Mouse (Mus musculus): Measurements from ENCODE around the gene Gm43064. TPM values are rescaled to one million over a fixed set of nuclear protein-coding genes. Genes with fewer than 3 reads are reported as not detected.
"Not testable (repeated sequence)": the region's sequence is repeated elsewhere in the genome, so short reads cannot be mapped to it uniquely, and the experiment has no call there.

The Gm43064 gene
- polyA plus RNA-seq, 1 experiment, result not detected

- no peak overlapping the region for H3K27ac ChIP-seq (ENCODE audit: control insufficient read depth, insufficient read depth, low read depth, low read length, poor library complexity)
- no peak overlapping the region for H3K4me3 ChIP-seq (replicated peaks; ENCODE audit: control insufficient read depth, low read depth, low read length)
- TF ChIP-seq CTCF (IDR thresholded peaks at IDR 0.05; ENCODE audit: control insufficient read depth, insufficient read depth, low read length), result no peak
- no peak for TF ChIP-seq POLR2A (IDR thresholded peaks at IDR 0.05; ENCODE audit: borderline replicate concordance, control insufficient read depth, low read depth, low read length)
- H3K4me1 ChIP-seq (ENCODE audit: control insufficient read depth, insufficient read depth, low read length), result peaks cover 4% of the 10 kb centered on the region
- 61% methylated on average over 10 of the region's 10 CpGs for WGBS
These were observed 26.6 kb downstream of the Gm43064 start for GRCm38 (mm10) chr3:103835951-103836310.

- peaks cover 3% of the 10 kb centered on the region; the same call in 1 of the 2 replicates for H3K4me1 ChIP-seq (ENCODE audit: control insufficient read depth, insufficient read depth, low read length)
- no peak overlapping the region for H3K4me3 ChIP-seq (replicated peaks; ENCODE audit: control insufficient read depth, low read depth, low read length)
- WGBS, result 94% methylated on average over 5 of the region's 5 CpGs
- TF ChIP-seq CTCF (IDR thresholded peaks at IDR 0.05; ENCODE audit: control insufficient read depth, insufficient read depth, low read length) (no peak), POLR2A (IDR thresholded peaks at IDR 0.05; ENCODE audit: borderline replicate concordance, control insufficient read depth, low read depth, low read length) (no peak)
- H3K27ac ChIP-seq (ENCODE audit: control insufficient read depth, insufficient read depth, low read depth, low read length, poor library complexity), result no peak overlapping the region
These were observed 27.1 kb downstream of the Gm43064 start for GRCm38 (mm10) chr3:103836453-103836852.

- no peak for TF ChIP-seq POLR2A (IDR thresholded peaks at IDR 0.05; ENCODE audit: borderline replicate concordance, control insufficient read depth, low read depth, low read length)
- TF ChIP-seq CTCF (IDR thresholded peaks at IDR 0.05; ENCODE audit: control insufficient read depth, insufficient read depth, low read length), result no peak
- Histone ChIP-seq H3K4me1 (ENCODE audit: control insufficient read depth, insufficient read depth, low read length) (peaks cover 3% of the 10 kb centered on the region; the same call in 1 of the 2 replicates), H3K27ac (ENCODE audit: control insufficient read depth, insufficient read depth, low read depth, low read length, poor library complexity) (no peak overlapping the region), H3K4me3 (replicated peaks; ENCODE audit: control insufficient read depth, low read depth, low read length) (no peak overlapping the region)
- 87% methylated on average over 6 of the region's 6 CpGs for WGBS
These were observed 30.3 kb downstream of the Gm43064 start for GRCm38 (mm10) chr3:103839711-103840110.

GRCm38 (mm10) chr3:103840195-103840594, 30.8 kb downstream of the Gm43064 start:
- 89% methylated on average over 3 of the region's 3 CpGs for WGBS
- H3K27ac ChIP-seq (ENCODE audit: control insufficient read depth, insufficient read depth, low read depth, low read length, poor library complexity); H3K4me1 ChIP-seq (ENCODE audit: control insufficient read depth, insufficient read depth, low read length); H3K4me3 ChIP-seq (replicated peaks; ENCODE audit: control insufficient read depth, low read depth, low read length): not testable (repeated sequence)

DNA sequence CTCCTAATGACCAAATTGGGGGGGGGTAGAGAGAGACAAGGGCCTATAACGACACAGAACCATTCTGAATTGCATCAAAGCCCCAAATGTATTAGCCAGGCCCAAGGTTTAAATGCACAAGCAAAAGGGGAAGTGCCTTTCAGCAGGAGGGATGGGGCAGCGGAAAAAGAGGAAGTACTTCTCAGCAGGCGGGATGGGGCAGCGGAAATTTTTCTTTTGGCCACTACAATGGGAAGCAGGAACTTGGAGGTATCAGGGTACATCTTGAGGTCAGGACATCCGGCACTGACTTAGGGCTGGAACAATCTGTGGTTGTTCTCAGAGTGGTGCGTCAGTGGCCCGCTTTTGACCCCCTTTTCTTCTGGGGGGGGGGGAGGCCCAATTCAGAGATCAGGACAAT, 31.6 kb downstream of the Gm43064 start:
- H3K27ac ChIP-seq (ENCODE audit: control insufficient read depth, insufficient read depth, low read depth, low read length, poor library complexity), result peak overlapping the region; percentile 6; the same call in 1 of the 2 replicates
- H3K4me3 ChIP-seq (replicated peaks; ENCODE audit: control insufficient read depth, low read depth, low read length); H3K4me1 ChIP-seq (ENCODE audit: control insufficient read depth, insufficient read depth, low read length): not testable (repeated sequence)
- 49% methylated on average over 7 of the region's 7 CpGs for WGBS

GRCm38 (mm10) chr3:103850644-103851363, 41.4 kb downstream of the Gm43064 start:
- no peak overlapping the region for H3K27ac ChIP-seq (ENCODE audit: control insufficient read depth, insufficient read depth, low read depth, low read length, poor library complexity)
- H3K4me1 ChIP-seq (ENCODE audit: control insufficient read depth, insufficient read depth, low read length), result no peaks in the 10 kb centered on the region; the same call in 1 of the 2 replicates
- no peak overlapping the region for H3K4me3 ChIP-seq (replicated peaks; ENCODE audit: control insufficient read depth, low read depth, low read length)
- TF ChIP-seq POLR2A (IDR thresholded peaks at IDR 0.05; ENCODE audit: borderline replicate concordance, control insufficient read depth, low read depth, low read length), result no peak
- TF ChIP-seq CTCF (IDR thresholded peaks at IDR 0.05; ENCODE audit: control insufficient read depth, insufficient read depth, low read length), result no peak
- 54% methylated on average over 9 of the region's 9 CpGs for WGBS

DNA sequence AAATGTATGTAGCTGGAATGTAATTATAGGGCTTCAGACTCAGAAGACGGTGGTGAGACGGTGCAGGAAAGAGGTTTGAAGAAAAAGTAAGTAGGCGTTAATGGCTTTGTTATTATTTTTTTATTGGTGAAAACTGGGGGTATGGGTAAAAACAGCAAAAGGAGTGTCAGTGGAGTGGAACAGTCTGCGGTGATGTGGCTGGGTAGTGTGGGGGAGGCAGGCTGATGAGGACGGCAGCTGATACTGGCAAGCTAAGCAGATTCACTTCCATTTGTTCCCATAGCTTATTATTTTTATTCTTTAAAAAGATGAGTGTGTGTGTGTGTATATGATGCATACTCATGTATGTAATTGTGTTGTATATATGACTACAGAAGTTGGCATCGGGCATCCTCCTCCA, 42.1 kb downstream of the Gm43064 start:
- no peak for TF ChIP-seq POLR2A (IDR thresholded peaks at IDR 0.05; ENCODE audit: borderline replicate concordance, control insufficient read depth, low read depth, low read length)
- TF ChIP-seq CTCF (IDR thresholded peaks at IDR 0.05; ENCODE audit: control insufficient read depth, insufficient read depth, low read length), result no peak
- H3K4me3 ChIP-seq (replicated peaks; ENCODE audit: control insufficient read depth, low read depth, low read length), result no peak overlapping the region
- H3K4me1 ChIP-seq (ENCODE audit: control insufficient read depth, insufficient read depth, low read length), result no peaks in the 10 kb centered on the region; the same call in 1 of the 2 replicates
- H3K27ac ChIP-seq (ENCODE audit: control insufficient read depth, insufficient read depth, low read depth, low read length, poor library complexity), result no peak overlapping the region
- 86% methylated on average over 6 of the region's 6 CpGs for WGBS

DNA sequence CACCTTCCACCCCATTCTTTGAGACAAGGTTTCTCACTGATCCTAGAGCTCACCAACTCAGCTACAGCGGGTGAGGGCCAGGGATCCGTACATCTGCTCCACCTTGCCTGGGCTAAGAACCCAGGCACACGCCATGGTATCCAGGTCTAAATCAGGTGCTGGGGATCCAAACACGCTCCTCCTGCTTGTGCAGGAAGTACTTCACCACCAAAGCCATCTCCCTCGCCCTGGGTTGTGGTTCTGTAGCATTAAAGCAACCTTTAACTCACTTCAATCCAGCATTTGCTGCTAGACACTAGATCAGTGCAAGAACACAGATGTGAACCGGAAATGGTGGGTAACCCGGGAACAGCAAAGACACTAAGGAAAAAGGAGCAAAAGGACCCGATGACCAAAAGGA, 42.5 kb downstream of the Gm43064 start:
- no peak overlapping the region for H3K4me3 ChIP-seq (replicated peaks; ENCODE audit: control insufficient read depth, low read depth, low read length)
- 72% methylated on average over 8 of the region's 8 CpGs for WGBS
- peaks cover 1% of the 10 kb centered on the region; the same call in 1 of the 2 replicates for H3K4me1 ChIP-seq (ENCODE audit: control insufficient read depth, insufficient read depth, low read length)
- H3K27ac ChIP-seq (ENCODE audit: control insufficient read depth, insufficient read depth, low read depth, low read length, poor library complexity), result no peak overlapping the region
- TF ChIP-seq POLR2A (IDR thresholded peaks at IDR 0.05; ENCODE audit: borderline replicate concordance, control insufficient read depth, low read depth, low read length) (no peak), CTCF (IDR thresholded peaks at IDR 0.05; ENCODE audit: control insufficient read depth, insufficient read depth, low read length) (no peak)

Measured in bone marrow, adult 2 months (tissue).